Mouse (Mus musculus): Measurements from ENCODE around the gene Dop1a. TPM values are rescaled to one million over a fixed set of nuclear protein-coding genes. Genes with fewer than 3 reads are reported as not detected.
"Not testable (repeated sequence)": the region's sequence is repeated elsewhere in the genome, so short reads cannot be mapped to it uniquely, and the experiment has no call there.

Gene Dop1a
- polyA plus RNA-seq, 1 experiment from 2014 or later: 21.7 TPM

- H3K27me3 ChIP-seq: no peaks in the 10 kb centered on the region
- CTCF ChIA-PET: interaction anchor here (1.4 to 1.5 kb wide), 2 partner anchors 104 to 107 kb away, joined by 3 to 6 read pairs; partner anchors contain the start of gene Ube2cbp
- no peak for TF ChIP-seq CTCF (IDR thresholded peaks at IDR 0.05)
- ATAC-seq (no peak), DNase-seq (ENCODE audit: low read depth, low spot score) (no peak)
- in situ Hi-C loops (cut with MboI; ENCODE audit: low pct_unique_long_range_greater_than_20kb): loop anchor here (5.0 kb wide), 1 partner anchor 105 kb away; the partner anchor contains the start of gene Dop1a
- POLR2A ChIA-PET: interaction anchor here (0.5 to 1.6 kb wide), 2 partner anchors 12 to 414 kb away, joined by 3 read pairs; no protein-coding TSS in a partner anchor
These were observed 105.2 kb downstream of the Dop1a start for GRCm38 (mm10) chr9:86572196-86572595.

- peak; percentile 49 for ATAC-seq
- no peaks in the 10 kb centered on the region for H3K27me3 ChIP-seq
- in situ Hi-C loops (cut with MboI; ENCODE audit: low pct_unique_long_range_greater_than_20kb): loop anchor here (5.0 kb wide), 1 partner anchor 105 kb away; the partner anchor contains the start of gene Dop1a
- no peak for DNase-seq (ENCODE audit: low read depth, low spot score)
- CTCF ChIA-PET: interaction anchor here (0.9 to 1.9 kb wide), 10 partner anchors 9 to 189 kb away, joined by 3 to 8 read pairs (median 4); partner anchors contain the start of gene Ube2cbp
- peak; percentile 90 for TF ChIP-seq CTCF (IDR thresholded peaks at IDR 0.05)
- POLR2A ChIA-PET: interaction anchor here (0.5 to 1.6 kb wide), 2 partner anchors 12 to 414 kb away, joined by 3 read pairs; no protein-coding TSS in a partner anchor
These were observed 105.8 kb downstream of the Dop1a start for GRCm38 (mm10) chr9:86572636-86573291.

- TF ChIP-seq CTCF (IDR thresholded peaks at IDR 0.05): no peak
- CTCF ChIA-PET: interaction anchor here (0.9 to 1.9 kb wide), 9 partner anchors 8 to 188 kb away, joined by 3 to 8 read pairs (median 4); partner anchors contain the start of gene Ube2cbp
- POLR2A ChIA-PET: no interaction called here
- H3K27me3 ChIP-seq: no peaks in the 10 kb centered on the region
- ATAC-seq (no peak), DNase-seq (ENCODE audit: low read depth, low spot score) (no peak)
- in situ Hi-C loops (cut with MboI; ENCODE audit: low pct_unique_long_range_greater_than_20kb): loop anchor here (5.0 kb wide), 1 partner anchor 106 kb away; the partner anchor contains the start of gene Dop1a
These were observed 106.8 kb downstream of the Dop1a start for GRCm38 (mm10) chr9:86573616-86574303.

GRCm38 (mm10) chr9:86575178-86575577, 108.2 kb downstream of the Dop1a start:
- TF ChIP-seq CTCF (IDR thresholded peaks at IDR 0.05): no peak
- ATAC-seq: no peak
- DNase-seq (ENCODE audit: low read depth, low spot score): no peak
- in situ Hi-C loops (cut with MboI; ENCODE audit: low pct_unique_long_range_greater_than_20kb): no loop called here
- no peaks in the 10 kb centered on the region for H3K27me3 ChIP-seq
- CTCF ChIA-PET: no interaction called here
- POLR2A ChIA-PET: interaction anchor here (0.7 to 0.9 kb wide), 2 partner anchors 10 to 981 kb away, joined by 3 to 4 read pairs; no protein-coding TSS in a partner anchor

- no peaks in the 10 kb centered on the region for H3K27me3 ChIP-seq
- ChIA-PET POLR2A (no interaction called here), CTCF (no interaction called here)
- no peak for ATAC-seq
- no peak for TF ChIP-seq CTCF (IDR thresholded peaks at IDR 0.05)
- in situ Hi-C loops (cut with MboI; ENCODE audit: low pct_unique_long_range_greater_than_20kb): no loop called here
- DNase-seq (ENCODE audit: low read depth, low spot score): no peak
These were observed 112.7 kb downstream of the Dop1a start for GRCm38 (mm10) chr9:86579657-86580056.

- DNase-seq (ENCODE audit: low read depth, low spot score) (no peak), ATAC-seq (peak; percentile 90)
- ChIA-PET CTCF (interaction anchor here (0.8 to 2.7 kb wide), 14 partner anchors 10 to 193 kb away, joined by 3 to 8 read pairs (median 4); partner anchors contain the start of genes Pgm3 and Rwdd2a), POLR2A (interaction anchor here (0.7 to 1.1 kb wide), 2 partner anchors 12 to 24 kb away, joined by 3 to 4 read pairs; partner anchors contain the start of genes Pgm3 and Rwdd2a)
- TF ChIP-seq CTCF (IDR thresholded peaks at IDR 0.05): peak; percentile 90
- no peaks in the 10 kb centered on the region for H3K27me3 ChIP-seq
- in situ Hi-C loops (cut with MboI; ENCODE audit: low pct_unique_long_range_greater_than_20kb): no loop called here
These were observed 116.8 kb downstream of the Dop1a start for GRCm38 (mm10) chr9:86583740-86584139.

- in situ Hi-C loops (cut with MboI; ENCODE audit: low pct_unique_long_range_greater_than_20kb): no loop called here
These were observed 120.3 kb downstream of the Dop1a start for GRCm38 (mm10) chr9:86587019-86587795.

GRCm38 (mm10) chr9:86592676-86593668, 126.0 kb downstream of the Dop1a start:
- TF ChIP-seq CTCF (IDR thresholded peaks at IDR 0.05): peak; percentile 43
- ChIA-PET CTCF (interaction anchor here (0.6 to 1.8 kb wide), 11 partner anchors 10 to 216 kb away, joined by 3 to 10 read pairs (median 3); no protein-coding TSS in a partner anchor), POLR2A (interaction anchor here (0.6 kb wide), 1 partner anchor 12 kb away, joined by 3 read pairs; no protein-coding TSS in a partner anchor)
- in situ Hi-C loops (cut with MboI; ENCODE audit: low pct_unique_long_range_greater_than_20kb): loop anchor here (5.0 kb wide), 1 partner anchor 154 kb away; no protein-coding TSS in a partner anchor
- no peaks in the 10 kb centered on the region for H3K27me3 ChIP-seq
- ATAC-seq (no peak), DNase-seq (ENCODE audit: low read depth, low spot score) (no peak)

More at GRCm38 (mm10) chr9:86587019-86587795, 120.3 kb downstream of the Dop1a start:
- ChIA-PET POLR2A (no interaction called here), CTCF (interaction anchor here (1.3 kb wide), 2 partner anchors 9 to 21 kb away, joined by 3 read pairs; no protein-coding TSS in a partner anchor)
- no peak for ATAC-seq
- no peak for TF ChIP-seq CTCF (IDR thresholded peaks at IDR 0.05)
- H3K27me3 ChIP-seq: no peaks in the 10 kb centered on the region
- no peak for DNase-seq (ENCODE audit: low read depth, low spot score)

GRCm38 (mm10) chr9:86594357-86594767, 127.4 kb downstream of the Dop1a start:
- not testable (repeated sequence) for DNase-seq (ENCODE audit: low read depth, low spot score); H3K27me3 ChIP-seq; ATAC-seq
- ChIA-PET POLR2A (interaction anchor here (0.6 kb wide), 1 partner anchor 26 kb away, joined by 3 read pairs; no protein-coding TSS in a partner anchor), CTCF (interaction anchor here (0.6 to 1.8 kb wide), 12 partner anchors 11 to 209 kb away, joined by 3 to 10 read pairs (median 4); partner anchors contain the start of gene Prss35)
- in situ Hi-C loops (cut with MboI; ENCODE audit: low pct_unique_long_range_greater_than_20kb): loop anchor here (5.0 kb wide), 1 partner anchor 153 kb away; no protein-coding TSS in a partner anchor

- in situ Hi-C loops (cut with MboI; ENCODE audit: low pct_unique_long_range_greater_than_20kb); DNase-seq (ENCODE audit: low read depth, low spot score); H3K27me3 ChIP-seq; ATAC-seq; POLR2A ChIA-PET: not testable (repeated sequence)
- CTCF ChIA-PET: interaction anchor here (1.3 kb wide), 1 partner anchor 149 kb away, joined by 3 read pairs; no protein-coding TSS in a partner anchor
These were observed 130.0 kb downstream of the Dop1a start for GRCm38 (mm10) chr9:86596983-86597382.

Measured in Patski (cell line).